Mouse (Mus musculus) ES-Bruce4 (cell line): ENCODE data around the gene Gm281.

Experiments used
- CTCF ChIP-seq: IDR thresholded peaks from one replicate; pipeline ENCODE4 v1.8.1; 2011; ENCODE audit warnings: low read depth, low read length
- POLR2A ChIP-seq: IDR thresholded peaks from one replicate; pipeline ENCODE4 v1.8.1; 2011; ENCODE audit warnings: low read length; ENCODE audit not compliant: insufficient read depth

DNA sequence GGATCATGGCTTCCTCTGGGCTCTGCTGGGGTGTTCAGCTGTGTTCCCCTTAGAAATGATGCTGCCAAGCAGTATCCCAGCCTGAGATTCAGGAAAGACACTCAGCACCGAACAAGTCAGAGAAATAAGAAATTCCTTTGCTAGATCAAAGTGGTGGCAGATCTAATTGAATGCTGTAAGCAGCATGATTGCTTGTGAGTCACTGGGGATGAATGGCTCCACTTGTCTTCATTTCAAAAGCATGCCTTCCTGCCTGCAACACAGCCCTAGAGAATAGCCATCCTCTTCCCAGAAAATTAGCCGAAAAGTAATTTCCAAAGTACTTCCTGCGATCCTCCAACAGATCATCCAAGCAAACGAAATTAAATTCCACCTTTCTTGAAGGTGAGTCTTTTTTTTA is 131.3 kb downstream of the Gm281 start:
- TF ChIP-seq POLR2A (no peak), CTCF (no peak)
